Mouse (Mus musculus): ENCODE data around the gene Lpar6.

DNA sequence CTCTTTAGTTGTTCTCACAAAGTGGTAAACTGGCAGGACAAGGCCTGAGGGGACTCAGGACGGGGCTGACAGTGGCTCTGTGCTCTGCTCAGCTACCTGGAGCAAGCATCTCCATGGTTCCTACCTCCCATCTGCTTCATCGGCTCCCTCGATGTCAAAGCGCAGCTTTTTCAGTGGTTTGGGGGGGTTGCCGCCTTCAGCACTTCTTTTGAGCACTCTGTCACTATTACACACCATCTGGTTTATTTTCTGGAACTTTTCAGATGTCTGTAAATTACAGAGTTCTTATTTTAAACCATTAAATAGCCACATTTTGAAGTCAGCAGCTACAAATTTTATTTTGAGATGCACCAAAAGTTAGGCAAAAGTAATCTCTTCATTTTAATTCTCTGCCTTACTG is 38.6 kb upstream of the Lpar6 start:
- no peak for TF ChIP-seq MYOG (IDR thresholded peaks at IDR 0.05; ENCODE audit: control insufficient read depth, extremely low read depth, insufficient read length)
- no peak for TF ChIP-seq CTCF (IDR thresholded peaks at IDR 0.05; ENCODE audit: control insufficient read depth, insufficient read depth, insufficient read length)
- no peak for TF ChIP-seq USF1 (IDR thresholded peaks at IDR 0.05; ENCODE audit: low read depth)
- TF ChIP-seq CEBPB (IDR thresholded peaks at IDR 0.05; ENCODE audit: low read depth): no peak
- TF ChIP-seq MAX (IDR thresholded peaks at IDR 0.05): no peak

Data from C2C12 (cell line).